Mouse (Mus musculus): ENCODE data around the gene Slc7a1. TPM values are rescaled to one million over a fixed set of nuclear protein-coding genes. Genes with fewer than 3 reads are reported as not detected.

The Slc7a1 gene
- polyA plus RNA-seq, 1 experiment from 2014 or later: 12.3 TPM

DNA sequence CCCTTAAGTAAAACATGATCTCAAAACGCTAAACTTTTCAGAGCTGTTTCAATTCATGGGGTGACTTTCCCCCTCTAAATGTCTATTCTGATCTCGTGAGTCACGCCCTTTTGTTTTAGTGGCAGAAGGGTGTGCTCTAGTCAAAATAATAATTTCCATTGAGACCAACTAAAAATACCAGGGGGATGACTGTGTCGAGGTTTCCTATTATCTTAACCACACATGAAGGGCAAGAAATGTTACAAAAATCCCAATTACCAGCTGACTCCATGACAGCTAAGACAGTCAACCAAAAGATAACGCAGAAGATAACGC, 1.3 kb downstream of the Slc7a1 start:
- peak overlapping the region; percentile 62; the same call in 1 of the 2 replicates for H3K4me3 ChIP-seq (replicated peaks; ENCODE audit: low read depth, low read length)
- H3K27ac ChIP-seq: no peak overlapping the region
- no peak for TF ChIP-seq CTCF (IDR thresholded peaks at IDR 0.05; ENCODE audit: low read depth)
- 58% methylated on average over 6 of the region's 6 CpGs for WGBS
- no peaks in the 10 kb centered on the region for H3K9me3 ChIP-seq (replicated peaks; ENCODE audit: low read length)
- H3K36me3 ChIP-seq (ENCODE audit: insufficient read depth, low read length): no peaks in the 10 kb centered on the region
- H3K4me2 ChIP-seq (ENCODE audit: low read length): peak overlapping the region; percentile 91
- no peaks in the 10 kb centered on the region; the same call in 1 of the 2 replicates for H3K4me1 ChIP-seq (replicated peaks; ENCODE audit: insufficient read depth, low read length)
- ATAC-seq (replicated peaks; ENCODE audit: low FRiP score, low read depth) (no peak), DNase-seq (ENCODE audit: low spot score) (no peak)
- H3K27me3 ChIP-seq (ENCODE audit: insufficient read depth, low read length): no peaks in the 10 kb centered on the region
- no peak overlapping the region for H3K9ac ChIP-seq (ENCODE audit: low read depth, low read length)

DNA sequence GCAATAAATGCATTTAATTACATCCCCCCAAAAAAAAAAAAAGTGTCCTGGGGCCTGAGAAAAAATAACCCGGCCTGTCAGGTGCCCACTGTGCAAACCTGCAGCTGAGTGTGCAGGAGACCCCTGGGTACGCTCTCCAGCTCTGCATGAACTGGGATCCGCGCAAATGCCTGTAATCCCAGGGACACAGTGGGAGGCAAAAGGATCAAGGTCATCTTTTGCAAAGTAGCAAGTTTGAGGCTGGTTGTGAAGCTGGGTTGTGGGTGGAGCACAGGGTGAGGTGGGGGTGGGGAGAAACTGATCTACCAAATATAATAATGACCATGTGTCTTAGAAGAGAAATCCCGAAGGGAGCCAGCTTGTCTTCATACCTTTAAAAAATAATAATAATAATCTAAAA, 1.8 kb downstream of the Slc7a1 start:
- DNase-seq (ENCODE audit: low spot score) (no peak), ATAC-seq (replicated peaks; ENCODE audit: low FRiP score, low read depth) (no peak)
- Histone ChIP-seq H3K9ac (ENCODE audit: low read depth, low read length) (no peak overlapping the region), H3K36me3 (ENCODE audit: insufficient read depth, low read length) (no peaks in the 10 kb centered on the region), H3K4me2 (ENCODE audit: low read length) (peak overlapping the region; percentile 21; the same call in 1 of the 2 replicates), H3K4me1 (replicated peaks; ENCODE audit: insufficient read depth, low read length) (no peaks in the 10 kb centered on the region; the same call in 1 of the 2 replicates), H3K9me3 (replicated peaks; ENCODE audit: low read length) (no peaks in the 10 kb centered on the region), H3K4me3 (replicated peaks; ENCODE audit: low read depth, low read length) (no peak overlapping the region), H3K27ac (no peak overlapping the region), H3K27me3 (ENCODE audit: insufficient read depth, low read length) (no peaks in the 10 kb centered on the region)
- no peak for TF ChIP-seq CTCF (IDR thresholded peaks at IDR 0.05; ENCODE audit: low read depth)
- 76% methylated on average over 5 of the region's 5 CpGs for WGBS

DNA sequence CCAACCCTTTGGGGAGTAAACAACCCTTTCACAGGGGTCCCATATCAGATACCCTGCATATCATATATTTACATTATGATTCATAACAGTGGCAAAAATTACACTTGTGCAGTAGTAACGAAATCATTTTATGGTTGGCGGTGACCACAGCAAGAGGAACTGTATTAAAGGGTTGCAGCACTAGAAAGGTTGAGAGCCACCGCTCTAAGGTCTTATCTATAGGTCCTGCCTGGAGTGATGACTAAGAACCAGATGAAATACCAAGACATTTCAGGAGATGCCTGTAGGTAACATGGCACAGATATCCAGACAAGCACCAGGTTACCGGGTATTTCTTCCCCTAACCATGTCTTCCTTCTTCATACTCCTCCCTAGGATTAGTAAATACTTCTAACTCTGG, 2.3 kb downstream of the Slc7a1 start:
- no peaks in the 10 kb centered on the region; the same call in 1 of the 2 replicates for H3K4me1 ChIP-seq (replicated peaks; ENCODE audit: insufficient read depth, low read length)
- ATAC-seq (replicated peaks; ENCODE audit: low FRiP score, low read depth) (no peak), DNase-seq (ENCODE audit: low spot score) (no peak)
- no peak overlapping the region for H3K27ac ChIP-seq
- H3K9ac ChIP-seq (ENCODE audit: low read depth, low read length): no peak overlapping the region
- no peaks in the 10 kb centered on the region for H3K9me3 ChIP-seq (replicated peaks; ENCODE audit: low read length)
- no peak overlapping the region for H3K4me3 ChIP-seq (replicated peaks; ENCODE audit: low read depth, low read length)
- no peaks in the 10 kb centered on the region for H3K27me3 ChIP-seq (ENCODE audit: insufficient read depth, low read length)
- 90% methylated on average over 4 of the region's 4 CpGs for WGBS
- no peak for TF ChIP-seq CTCF (IDR thresholded peaks at IDR 0.05; ENCODE audit: low read depth)
- no peak overlapping the region for H3K4me2 ChIP-seq (ENCODE audit: low read length)
- H3K36me3 ChIP-seq (ENCODE audit: insufficient read depth, low read length): no peaks in the 10 kb centered on the region

DNA sequence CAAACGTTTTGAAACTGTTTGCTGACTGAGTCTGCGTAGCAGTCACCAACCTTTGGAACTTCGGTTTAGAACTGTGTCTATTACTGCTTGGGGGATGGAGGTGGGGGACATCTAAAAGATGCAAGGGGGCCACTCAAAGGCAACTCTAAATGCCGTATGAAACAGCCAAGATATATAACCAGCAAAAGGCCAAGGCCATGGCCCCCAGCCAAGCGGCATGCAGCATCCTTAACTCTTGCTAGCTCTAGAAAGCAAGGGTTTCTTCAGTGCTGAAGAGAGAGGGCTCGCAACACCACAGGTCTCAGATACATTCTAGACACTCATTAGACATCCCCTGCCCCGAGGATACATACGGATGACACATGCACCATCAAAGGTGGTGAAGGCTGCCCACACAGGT, 6.4 kb downstream of the Slc7a1 start:
- no peak overlapping the region for H3K27ac ChIP-seq
- H3K4me3 ChIP-seq (replicated peaks; ENCODE audit: low read depth, low read length): no peak overlapping the region
- H3K9me3 ChIP-seq (replicated peaks; ENCODE audit: low read length): no peaks in the 10 kb centered on the region
- H3K4me2 ChIP-seq (ENCODE audit: low read length): no peak overlapping the region
- DNase-seq (ENCODE audit: low spot score) (no peak), ATAC-seq (replicated peaks; ENCODE audit: low FRiP score, low read depth) (no peak)
- H3K4me1 ChIP-seq (replicated peaks; ENCODE audit: insufficient read depth, low read length): no peaks in the 10 kb centered on the region
- H3K27me3 ChIP-seq (ENCODE audit: insufficient read depth, low read length): no peaks in the 10 kb centered on the region
- TF ChIP-seq CTCF (IDR thresholded peaks at IDR 0.05; ENCODE audit: low read depth): no peak
- 81% methylated on average over 8 of the region's 8 CpGs for WGBS
- no peaks in the 10 kb centered on the region for H3K36me3 ChIP-seq (ENCODE audit: insufficient read depth, low read length)
- no peak overlapping the region for H3K9ac ChIP-seq (ENCODE audit: low read depth, low read length)

DNA sequence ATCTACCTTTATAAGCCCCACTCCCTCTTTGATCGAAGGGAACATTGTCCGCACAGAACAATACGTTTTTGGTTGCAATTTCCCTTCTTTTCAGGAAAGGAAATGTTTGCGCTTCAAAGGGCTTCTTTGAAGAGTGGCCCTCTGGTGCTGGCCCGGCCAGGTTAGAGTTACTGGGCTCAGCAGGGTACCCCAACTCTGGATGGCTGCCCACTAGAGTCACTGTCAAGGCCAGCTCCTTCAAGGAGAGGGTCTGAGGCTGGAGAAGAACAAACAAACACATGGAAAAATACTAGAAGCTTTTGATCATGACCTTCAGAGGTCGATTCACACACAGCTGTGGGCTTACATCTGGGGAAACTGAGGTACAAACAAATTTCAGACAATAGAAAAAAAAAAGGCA, 6.9 kb downstream of the Slc7a1 start:
- WGBS: 81% methylated on average over 6 of the region's 6 CpGs
- Histone ChIP-seq H3K36me3 (ENCODE audit: insufficient read depth, low read length) (no peaks in the 10 kb centered on the region), H3K27ac (no peak overlapping the region), H3K4me1 (replicated peaks; ENCODE audit: insufficient read depth, low read length) (no peaks in the 10 kb centered on the region), H3K4me2 (ENCODE audit: low read length) (no peak overlapping the region), H3K9ac (ENCODE audit: low read depth, low read length) (no peak overlapping the region), H3K9me3 (replicated peaks; ENCODE audit: low read length) (no peaks in the 10 kb centered on the region), H3K27me3 (ENCODE audit: insufficient read depth, low read length) (no peaks in the 10 kb centered on the region), H3K4me3 (replicated peaks; ENCODE audit: low read depth, low read length) (no peak overlapping the region)
- TF ChIP-seq CTCF (IDR thresholded peaks at IDR 0.05; ENCODE audit: low read depth): no peak
- DNase-seq (ENCODE audit: low spot score): no peak
- ATAC-seq (replicated peaks; ENCODE audit: low FRiP score, low read depth): no peak

DNA sequence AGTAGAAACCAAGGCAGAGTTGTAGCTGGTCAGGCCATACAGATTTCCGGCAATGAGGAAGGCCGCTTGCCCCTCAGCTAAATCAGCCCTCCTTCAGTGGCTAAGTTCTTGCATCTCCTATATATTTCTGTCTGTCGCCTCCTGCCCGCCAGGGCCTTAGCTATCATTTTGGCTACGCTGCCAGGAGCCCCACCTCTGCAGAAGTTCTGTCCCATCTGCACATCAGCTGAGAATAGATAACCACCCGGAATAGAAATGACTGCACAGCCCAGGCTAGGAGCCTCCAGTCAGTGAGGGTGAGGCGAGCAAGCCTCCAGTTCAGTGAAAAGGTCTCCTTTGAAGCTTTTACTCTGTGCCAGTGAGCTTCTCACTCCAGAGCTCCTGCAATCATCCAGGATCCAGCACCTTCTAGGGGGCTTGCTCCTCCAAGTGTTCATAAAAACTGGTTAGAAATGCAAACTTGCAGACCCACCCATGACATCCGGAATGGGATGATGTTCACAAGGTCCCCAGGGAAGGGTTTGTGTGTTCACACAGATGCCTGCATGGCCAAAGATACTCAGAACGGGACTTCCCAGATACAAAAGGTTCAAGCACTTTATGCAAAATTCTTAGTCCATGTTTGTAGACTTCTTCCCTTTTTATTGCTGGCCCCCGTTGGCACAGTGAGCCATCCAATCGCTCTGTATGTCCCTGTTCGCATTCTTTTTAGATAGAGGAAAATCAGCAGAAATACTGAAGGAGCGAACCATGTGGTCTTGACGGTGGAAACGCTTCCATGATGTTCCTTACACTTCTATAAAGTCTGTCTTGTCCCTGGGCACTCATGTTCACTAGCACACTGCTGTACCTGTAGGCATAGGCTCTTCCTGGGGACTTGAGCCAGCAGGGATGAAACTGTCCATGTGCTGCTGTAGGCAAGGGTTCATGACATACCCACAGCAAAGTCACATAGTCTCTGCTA, 10.4 kb downstream of the Slc7a1 start:
- no peak overlapping the region for H3K9ac ChIP-seq (ENCODE audit: low read depth, low read length)
- no peaks in the 10 kb centered on the region for H3K27me3 ChIP-seq (ENCODE audit: insufficient read depth, low read length)
- DNase-seq (ENCODE audit: low spot score) (no peak), ATAC-seq (replicated peaks; ENCODE audit: low FRiP score, low read depth) (no peak)
- H3K27ac ChIP-seq: no peak overlapping the region
- peaks cover 9% of the 10 kb centered on the region for H3K4me1 ChIP-seq (replicated peaks; ENCODE audit: insufficient read depth, low read length)
- no peak overlapping the region for H3K4me3 ChIP-seq (replicated peaks; ENCODE audit: low read depth, low read length)
- WGBS: 87% methylated on average over 15 of the region's 15 CpGs
- no peak overlapping the region for H3K4me2 ChIP-seq (ENCODE audit: low read length)
- no peaks in the 10 kb centered on the region for H3K9me3 ChIP-seq (replicated peaks; ENCODE audit: low read length)
- TF ChIP-seq CTCF (IDR thresholded peaks at IDR 0.05; ENCODE audit: low read depth): no peak
- no peaks in the 10 kb centered on the region for H3K36me3 ChIP-seq (ENCODE audit: insufficient read depth, low read length)

Measured in kidney, postnatal 0 days (tissue).